Comparison of ENCODE assay signal across 28 mouse cellular contexts in genomic region chr14:57736141-57736540, GRCm38 (mm10). TPM values are rescaled to one million over a fixed set of nuclear protein-coding genes. Genes with fewer than 3 reads are reported as not detected.
DNase-seq lines count a peak whose midpoint lies in the region; ATAC-seq lines count a peak whose summit lies in the region.
"Had no signal": no experiment of that assay in that cellular context is flagged by ENCODE, and none has a peak within 500 bp of the region (broad histone marks: within the 10 kb centered on the region; RNA-seq: fewer than 3 reads in every experiment).

No protein-coding gene starts in this region.

- no peak overlapping the region for H3K9ac ChIP-seq in embryonic facial prominence, embryonic 12.5 days
- H3K9ac ChIP-seq in heart, embryonic 13.5 days: 0 out of 2 replicates have a peak overlapping the region, but pooled peaks have one; percentile 9
- H3K9ac ChIP-seq in heart, embryonic 11.5 days (ENCODE audit: low read depth, low read length): no peak overlapping the region
- H3K9ac ChIP-seq: embryonic facial prominence, embryonic 15.5 days; forebrain, embryonic 15.5 days; hindbrain, embryonic 15.5 days; liver, postnatal 0 days; midbrain, embryonic 15.5 days; neural tube, embryonic 12.5 days had no signal

- 69% methylated on average over 4 of the region's 4 CpGs for WGBS in embryonic facial prominence, embryonic 12.5 days
- 79% methylated on average over 4 of the region's 4 CpGs for WGBS in embryonic facial prominence, embryonic 10.5 days
- 40% methylated on average over 4 of the region's 4 CpGs for WGBS in heart, embryonic 13.5 days
- 65% methylated on average over 4 of the region's 4 CpGs for WGBS in heart, embryonic 11.5 days (ENCODE audit: insufficient replicate concordance)

- no peaks in the 10 kb centered on the region for H3K27me3 ChIP-seq in embryonic facial prominence, embryonic 12.5 days
- H3K27me3 ChIP-seq in embryonic facial prominence, embryonic 10.5 days (replicated peaks; ENCODE audit: low read depth, poor library complexity, severe bottlenecking): no peaks in the 10 kb centered on the region
- H3K27me3 ChIP-seq in heart, embryonic 13.5 days (replicated peaks): no peaks in the 10 kb centered on the region
- H3K27me3 ChIP-seq in heart, embryonic 11.5 days (ENCODE audit: control insufficient read depth, insufficient read depth, low read length): no peaks in the 10 kb centered on the region
- H3K27me3 ChIP-seq: embryonic facial prominence, embryonic 15.5 days; forebrain, embryonic 15.5 days; hindbrain, embryonic 15.5 days; midbrain, embryonic 15.5 days; neural tube, embryonic 12.5 days had no signal

- H3K4me1 ChIP-seq in embryonic facial prominence, embryonic 12.5 days: peaks cover 15% of the 10 kb centered on the region; the same call in 1 of the 2 replicates
- peaks cover 44% of the 10 kb centered on the region for H3K4me1 ChIP-seq in embryonic facial prominence, embryonic 10.5 days
- H3K4me1 ChIP-seq in heart, embryonic 13.5 days: peaks cover 80% of the 10 kb centered on the region
- peaks cover 56% of the 10 kb centered on the region for H3K4me1 ChIP-seq in heart, embryonic 11.5 days (ENCODE audit: control insufficient read depth, insufficient read depth, low read length)

- peaks cover 11% of the 10 kb centered on the region; the same call in 1 of the 2 replicates for H3K36me3 ChIP-seq in embryonic facial prominence, embryonic 12.5 days
- H3K36me3 ChIP-seq in embryonic facial prominence, embryonic 10.5 days (replicated peaks): peaks cover 40% of the 10 kb centered on the region
- H3K36me3 ChIP-seq in heart, embryonic 13.5 days: peaks cover 24% of the 10 kb centered on the region
- no peaks in the 10 kb centered on the region for H3K36me3 ChIP-seq in heart, embryonic 11.5 days (ENCODE audit: control insufficient read depth, insufficient read depth, low read length)
- H3K36me3 ChIP-seq: embryonic facial prominence, embryonic 15.5 days; forebrain, embryonic 15.5 days; hindbrain, embryonic 15.5 days; midbrain, embryonic 15.5 days; neural tube, embryonic 12.5 days had no signal

- 0 out of 2 replicates have a peak overlapping the region, but pooled peaks have one; percentile 3 for H3K27ac ChIP-seq in embryonic facial prominence, embryonic 12.5 days
- no peak overlapping the region for H3K27ac ChIP-seq in embryonic facial prominence, embryonic 10.5 days (replicated peaks)
- peak overlapping the region; percentile 85 for H3K27ac ChIP-seq in heart, embryonic 13.5 days (replicated peaks)
- no peak overlapping the region for H3K27ac ChIP-seq in heart, embryonic 11.5 days (ENCODE audit: low read depth, low read length)
- H3K27ac ChIP-seq: embryonic facial prominence, embryonic 15.5 days; forebrain, embryonic 15.5 days; hindbrain, embryonic 15.5 days; midbrain, embryonic 15.5 days; neural tube, embryonic 12.5 days had no signal

- no peaks in the 10 kb centered on the region for H3K9me3 ChIP-seq in embryonic facial prominence, embryonic 12.5 days
- H3K9me3 ChIP-seq in embryonic facial prominence, embryonic 10.5 days: no peaks in the 10 kb centered on the region
- no peaks in the 10 kb centered on the region for H3K9me3 ChIP-seq in heart, embryonic 13.5 days
- no peaks in the 10 kb centered on the region for H3K9me3 ChIP-seq in heart, embryonic 11.5 days (replicated peaks; ENCODE audit: control insufficient read depth, low read length)
- H3K9me3 ChIP-seq: embryonic facial prominence, embryonic 15.5 days; forebrain, embryonic 15.5 days; hindbrain, embryonic 15.5 days; megakaryocyte, embryonic 14.5 days; midbrain, embryonic 15.5 days; neural tube, embryonic 12.5 days had no signal

- ATAC-seq in embryonic facial prominence, embryonic 12.5 days (ENCODE audit: insufficient number of reproducible peaks, insufficient read depth, low FRiP score, low TSS enrichment): no peak
- no peak for ATAC-seq in heart, embryonic 13.5 days (ENCODE audit: extremely low read depth, insufficient number of reproducible peaks, low FRiP score, low TSS enrichment)
- ATAC-seq in heart, embryonic 11.5 days (replicated peaks; ENCODE audit: insufficient number of reproducible peaks, low FRiP score, low TSS enrichment): no peak
- ATAC-seq: activated CD4-positive, CD25-positive, alpha-beta regulatory T cell, adult 4 months; forebrain, embryonic 15.5 days; liver, postnatal 0 days; midbrain, embryonic 15.5 days had no signal

- H3K4me3 ChIP-seq in embryonic facial prominence, embryonic 12.5 days: no peak overlapping the region
- no peak overlapping the region for H3K4me3 ChIP-seq in embryonic facial prominence, embryonic 10.5 days
- no peak overlapping the region for H3K4me3 ChIP-seq in heart, embryonic 13.5 days
- H3K4me3 ChIP-seq in heart, embryonic 11.5 days (ENCODE audit: low read depth, low read length): no peak overlapping the region
- H3K4me3 ChIP-seq: embryonic facial prominence, embryonic 15.5 days; forebrain, embryonic 15.5 days; hindbrain, embryonic 15.5 days; megakaryocyte, embryonic 14.5 days; midbrain, embryonic 15.5 days; neural tube, embryonic 12.5 days had no signal

- H3K4me2 ChIP-seq in embryonic facial prominence, embryonic 12.5 days (replicated peaks): no peak overlapping the region
- H3K4me2 ChIP-seq in heart, embryonic 13.5 days: 0 out of 2 replicates have a peak overlapping the region, but pooled peaks have one; percentile 27
- no peak overlapping the region for H3K4me2 ChIP-seq in heart, embryonic 11.5 days
- H3K4me2 ChIP-seq: embryonic facial prominence, embryonic 15.5 days; forebrain, embryonic 15.5 days; hindbrain, embryonic 15.5 days; liver, embryonic 11.5 days; midbrain, embryonic 15.5 days; neural tube, embryonic 12.5 days had no signal

- no peak for DNase-seq in embryonic facial prominence, embryonic 10.5 days (ENCODE audit: low spot score)
- peak; percentile 23 for DNase-seq in layer of hippocampus, adult 11-12 months (ENCODE audit: low spot score)
- DNase-seq in layer of hippocampus, postnatal 14 days (ENCODE audit: low spot score in 2 of 2): no peak
- peak; percentile 39 to 51 for DNase-seq in right cerebral cortex, postnatal 10 days (ENCODE audit: low spot score in 2 of 2)
- DNase-seq in right cerebral cortex, postnatal 36 days (ENCODE audit: low spot score in 2 of 2): no peak
- DNase-seq: adrenal gland, adult 8-10 months; cerebellum, adult 11-12 months; kidney, adult 8-10 months; kidney, postnatal 14 days; liver, postnatal 0 days; right cerebral cortex, postnatal 25 days had no signal

RNA-seq across cellular contexts. Expression of gene Gm49361, which starts 9.8 kb away (rescaled TPM):
- polyA plus RNA-seq in embryonic facial prominence, embryonic 12.5 days (2016; fragmentation: Nextera tagmentation; extraction: Ambion mirVana): not detected in 2 replicates
- not detected in 2 replicates for polyA plus RNA-seq in embryonic facial prominence, embryonic 10.5 days (2016; fragmentation: Nextera tagmentation; extraction: Ambion mirVana)
- not detected in 2 replicates for polyA plus RNA-seq in heart, embryonic 13.5 days (2015; fragmentation: Nextera tagmentation; extraction: Ambion mirVana)
- not detected in 2 replicates for polyA plus RNA-seq in heart, embryonic 11.5 days (2014; fragmentation: Nextera tagmentation; extraction: Ambion mirVana)
- total RNA-seq in layer of hippocampus, postnatal 14 days (2021): not detected
- total RNA-seq: hematopoietic stem cell, adult 5-6 weeks had no signal
- polyA plus RNA-seq: activated CD4-positive, CD25-positive, alpha-beta regulatory T cell, adult 4 months; cortical plate, adult 2 months; embryonic facial prominence, embryonic 15.5 days; forebrain, embryonic 15.5 days; gonadal fat pad, adult 2 months; hindbrain, embryonic 15.5 days; intestine, embryonic 14.5 days; liver, embryonic 11.5 days; liver, postnatal 0 days; midbrain, embryonic 15.5 days; neural tube, embryonic 12.5 days; spleen, adult 2 months; urinary bladder, adult 2 months had no signal

RNA-seq across cellular contexts. Expression of gene Lats2, which starts 22.0 kb away (rescaled TPM):
- polyA plus RNA-seq in embryonic facial prominence, embryonic 12.5 days (2016; fragmentation: Nextera tagmentation; extraction: Ambion mirVana): 25.4 and 26.3 TPM in 2 replicates
- polyA plus RNA-seq in embryonic facial prominence, embryonic 10.5 days (2016; fragmentation: Nextera tagmentation; extraction: Ambion mirVana): 18.6 and 20.5 TPM in 2 replicates
- 21.2 and 21.7 TPM in 2 replicates for polyA plus RNA-seq in heart, embryonic 13.5 days (2015; fragmentation: Nextera tagmentation; extraction: Ambion mirVana)
- 18.9 and 20.7 TPM in 2 replicates for polyA plus RNA-seq in heart, embryonic 11.5 days (2014; fragmentation: Nextera tagmentation; extraction: Ambion mirVana)
- 10 to 100 TPM; 32.7 to 34.8 TPM for total RNA-seq in layer of hippocampus, postnatal 14 days (2021)

Comparison
In these comparisons a context has a peak if more than half of its experiments do, and no peak if none do; other contexts are left out.
1. H3K27ac ChIP-seq: peak in embryonic facial prominence, embryonic 12.5 days (single experiment) and heart, embryonic 13.5 days (single experiment); none in embryonic facial prominence, embryonic 10.5 days (single experiment) and heart, embryonic 11.5 days (single experiment).
2. DNase-seq: peak in layer of hippocampus, adult 11-12 months (single experiment) and right cerebral cortex, postnatal 10 days (2 of 2); none in embryonic facial prominence, embryonic 10.5 days (single experiment), layer of hippocampus, postnatal 14 days (0 of 2) and right cerebral cortex, postnatal 36 days (0 of 2).